9 mouse cellular contexts compared by ENCODE assay signal in the genomic region with DNA sequence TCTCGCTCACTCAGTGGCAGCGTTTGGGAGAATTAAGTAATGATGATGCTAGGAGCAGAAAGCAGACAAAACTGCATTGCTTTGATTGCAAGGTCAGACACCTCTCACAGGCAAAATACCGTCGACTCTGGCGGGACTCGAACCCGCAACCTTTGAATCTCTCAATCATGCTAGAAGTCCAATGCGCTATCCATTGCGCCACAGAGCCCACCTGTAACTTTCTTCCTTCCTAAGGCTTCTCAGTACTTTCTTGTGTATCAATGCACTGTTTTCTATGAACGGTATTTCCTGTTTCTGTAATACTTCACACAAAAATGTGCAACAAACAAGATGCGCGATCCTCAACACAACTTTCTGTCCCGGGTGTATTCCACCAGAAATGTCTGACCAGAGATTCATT. TPM values are rescaled to one million over a fixed set of nuclear protein-coding genes. Genes with fewer than 3 reads are reported as not detected.
DNase-seq lines count a peak whose midpoint lies in the region; ATAC-seq lines count a peak whose summit lies in the region.
"Had no signal": no experiment of that assay in that cellular context is flagged by ENCODE, and none has a peak within 500 bp of the region (broad histone marks: within the 10 kb centered on the region; RNA-seq: fewer than 3 reads in every experiment).

No protein-coding gene starts in this region.

- peak; percentile 87 for DNase-seq in forebrain, embryonic 10.5 days (ENCODE audit: extremely low spot score, low spot score)
- peak; percentile 90 for DNase-seq in 3T3-L1 (ENCODE audit: low read depth, low spot score)
- DNase-seq in embryo, embryonic 9.5 days (ENCODE audit: extremely low spot score), result peak; percentile 94
- no peak for DNase-seq in right cerebral cortex, postnatal 14 days
- DNase-seq in urinary bladder, postnatal 36 days (ENCODE audit: low spot score in 2 of 2), result no peak

- no peaks in the 10 kb centered on the region for H3K9me3 ChIP-seq in forebrain, embryonic 10.5 days
- H3K9me3 ChIP-seq in forebrain, embryonic 16.5 days (ENCODE audit: control insufficient read depth, low read length), result no peaks in the 10 kb centered on the region
- H3K9me3 ChIP-seq in limb, embryonic 13.5 days, result no peaks in the 10 kb centered on the region
- H3K9me3 ChIP-seq in stomach, embryonic 15.5 days, result no peaks in the 10 kb centered on the region

- ATAC-seq in forebrain, embryonic 16.5 days, result no peak
- no peak for ATAC-seq in limb, embryonic 13.5 days (ENCODE audit: low FRiP score, low read depth)
- ATAC-seq in stomach, embryonic 15.5 days (ENCODE audit: insufficient read depth, low FRiP score, low read depth), result no peak
- ATAC-seq: Patski had no signal

- H3K4me3 ChIP-seq in forebrain, embryonic 10.5 days, result peak overlapping the region; percentile 66
- no peak overlapping the region for H3K4me3 ChIP-seq in forebrain, embryonic 16.5 days (replicated peaks; ENCODE audit: low read length)
- H3K4me3 ChIP-seq in limb, embryonic 13.5 days, result peak overlapping the region; percentile 51
- peak overlapping the region; percentile 51; the same call in 1 of the 2 replicates for H3K4me3 ChIP-seq in stomach, embryonic 15.5 days (replicated peaks)

- H3K9ac ChIP-seq in forebrain, embryonic 16.5 days (replicated peaks; ENCODE audit: low read depth, low read length), result no peak overlapping the region
- no peak overlapping the region for H3K9ac ChIP-seq in limb, embryonic 13.5 days
- no peak overlapping the region for H3K9ac ChIP-seq in stomach, embryonic 15.5 days

- peaks cover 36% of the 10 kb centered on the region for H3K4me1 ChIP-seq in forebrain, embryonic 10.5 days
- H3K4me1 ChIP-seq in forebrain, embryonic 16.5 days (replicated peaks; ENCODE audit: control insufficient read depth, insufficient read depth, low read length), result peaks cover 12% of the 10 kb centered on the region
- H3K4me1 ChIP-seq in limb, embryonic 13.5 days, result no peaks in the 10 kb centered on the region; the same call in 1 of the 2 replicates
- H3K4me1 ChIP-seq in stomach, embryonic 15.5 days, result 0 out of 2 replicates have a peak, but pooled peaks cover 4% of the 10 kb centered on the region

- H3K36me3 ChIP-seq in forebrain, embryonic 10.5 days (replicated peaks), result no peaks in the 10 kb centered on the region
- no peaks in the 10 kb centered on the region for H3K36me3 ChIP-seq in forebrain, embryonic 16.5 days (ENCODE audit: control insufficient read depth, insufficient read depth)
- no peaks in the 10 kb centered on the region for H3K36me3 ChIP-seq in limb, embryonic 13.5 days
- H3K36me3 ChIP-seq in stomach, embryonic 15.5 days, result no peaks in the 10 kb centered on the region

- whole genome bisulfite sequencing in forebrain, embryonic 10.5 days, result under 1% methylated on average over 13 of the region's 13 CpGs
- 7% methylated on average over 13 of the region's 13 CpGs for WGBS in forebrain, embryonic 16.5 days
- WGBS in limb, embryonic 13.5 days, result 4% methylated on average over 13 of the region's 13 CpGs
- WGBS in stomach, embryonic 15.5 days, result 12% methylated on average over 13 of the region's 13 CpGs

- peaks cover 12% of the 10 kb centered on the region; the same call in 1 of the 2 replicates for H3K27me3 ChIP-seq in forebrain, embryonic 10.5 days (ENCODE audit: poor library complexity, severe bottlenecking)
- peaks cover 44% of the 10 kb centered on the region for H3K27me3 ChIP-seq in forebrain, embryonic 16.5 days (replicated peaks; ENCODE audit: control insufficient read depth, insufficient read depth, low read length)
- peaks cover 36% of the 10 kb centered on the region for H3K27me3 ChIP-seq in limb, embryonic 13.5 days
- H3K27me3 ChIP-seq in stomach, embryonic 15.5 days (replicated peaks), result peaks cover 13% of the 10 kb centered on the region; the same call in 1 of the 2 replicates
- H3K27me3 ChIP-seq: Patski had no signal

- no peak overlapping the region for H3K4me2 ChIP-seq in forebrain, embryonic 16.5 days (ENCODE audit: low read length)
- H3K4me2 ChIP-seq in limb, embryonic 13.5 days (replicated peaks), result peak overlapping the region; percentile 66
- H3K4me2 ChIP-seq in stomach, embryonic 15.5 days, result peak overlapping the region; percentile 75

- H3K27ac ChIP-seq in forebrain, embryonic 10.5 days, result no peak overlapping the region
- H3K27ac ChIP-seq in forebrain, embryonic 16.5 days (ENCODE audit: low read length), result no peak overlapping the region
- H3K27ac ChIP-seq in limb, embryonic 13.5 days, result no peak overlapping the region
- no peak overlapping the region for H3K27ac ChIP-seq in stomach, embryonic 15.5 days

RNA-seq across cellular contexts. Expression of gene Zfp184, which starts 27.9 kb away (rescaled TPM):
- polyA plus RNA-seq in forebrain, embryonic 10.5 days (2016; fragmentation: Nextera tagmentation; extraction: Ambion mirVana), result 24.3 and 26.8 TPM in 2 replicates
- 24.8 and 25.7 TPM in 2 replicates for polyA plus RNA-seq in forebrain, embryonic 16.5 days (2015; fragmentation: Nextera tagmentation; extraction: Ambion mirVana)
- polyA plus RNA-seq in limb, embryonic 13.5 days (2015; fragmentation: Nextera tagmentation; extraction: Ambion mirVana), result 18.3 and 20.2 TPM in 2 replicates
- polyA plus RNA-seq in stomach, embryonic 15.5 days (2015; fragmentation: Nextera tagmentation; extraction: Ambion mirVana), result 7.8 and 8.5 TPM in 2 replicates

Comparison
In these comparisons a context has a peak if more than half of its experiments do, and no peak if none do; other contexts are left out.
1. DNase-seq: peak in forebrain, embryonic 10.5 days (single experiment), 3T3-L1 (single experiment) and embryo, embryonic 9.5 days (single experiment); none in right cerebral cortex, postnatal 14 days (single experiment) and urinary bladder, postnatal 36 days (0 of 2).